Mouse (Mus musculus) limb, embryonic 14.5 days (tissue): ENCODE data around the gene Catsper4. TPM values are rescaled to one million over a fixed set of nuclear protein-coding genes. Genes with fewer than 3 reads are reported as not detected.

Source experiments
- ATAC-seq: fragments of 200-750 bp; cut with Nextera tagmentation; 2 replicates; pipeline ENCODE4 v1.8.0; 2017; ENCODE audit warnings: low read depth, moderate number of reproducible peaks, moderate TSS enrichment; ENCODE audit not compliant: low FRiP score
- DNase-seq: peaks from one replicate; pipeline ENCODE4 v3.0.0-alpha.2; 2015; ENCODE audit warnings: low spot score
- H3K27ac ChIP-seq: fragments of 300-500 bp; sonication (generic); replicated peaks from 2 replicates; pipeline ENCODE4 v1.5.1; 2014; ENCODE audit warnings: low read depth, mild to moderate bottlenecking, low read length, moderate library complexity, mixed read lengths
- H3K27me3 ChIP-seq: fragments of 300-500 bp; sonication (generic); 2 replicates; pipeline ENCODE4 v1.6.1; 2014; ENCODE audit warnings: low read length, mixed read lengths; ENCODE audit not compliant: control insufficient read depth, insufficient read depth
- H3K36me3 ChIP-seq: fragments of 300-500 bp; sonication (generic); 2 replicates; pipeline ENCODE4 v1.6.1; 2014; ENCODE audit warnings: mild to moderate bottlenecking, low read length, moderate library complexity, mixed read lengths; ENCODE audit not compliant: control insufficient read depth, insufficient read depth
- H3K4me1 ChIP-seq: fragments of 300-500 bp; sonication (generic); 2 replicates; pipeline ENCODE4 v1.6.1; 2014; ENCODE audit warnings: antibody characterized with exemption, low read length, mixed read lengths; ENCODE audit not compliant: control insufficient read depth, insufficient read depth
- H3K4me2 ChIP-seq: fragments of 300-500 bp; sonication (generic); replicated peaks from 2 replicates; pipeline ENCODE4 v1.6.1; 2014; ENCODE audit warnings: low read depth, mild to moderate bottlenecking, low read length, moderate library complexity; ENCODE audit not compliant: severe bottlenecking
- H3K4me3 ChIP-seq: fragments of 300-500 bp; sonication (generic); replicated peaks from 2 replicates; pipeline ENCODE4 v1.5.1; 2014; ENCODE audit warnings: low read length
- H3K9ac ChIP-seq: fragments of 300-500 bp; sonication (generic); 2 replicates; pipeline ENCODE4 v1.6.1; 2014; ENCODE audit warnings: mild to moderate bottlenecking, low read depth, low read length, moderate library complexity; ENCODE audit not compliant: severe bottlenecking
- H3K9me3 ChIP-seq: fragments of 300-500 bp; sonication (generic); 2 replicates; pipeline ENCODE4 v1.6.1; 2016; ENCODE audit warnings: low read length; ENCODE audit not compliant: control insufficient read depth
- POLR2A ChIP-seq: fragments of 200-500 bp; IDR thresholded peaks from 2 replicates; pipeline ENCODE4 v1.8.0; 2012; ENCODE audit warnings: inconsistent platforms, mild to moderate bottlenecking, moderate library complexity, borderline replicate concordance; ENCODE audit not compliant: insufficient read depth, insufficient read length; ENCODE audit errors: extremely low read depth
- WGBS: fragments of 180-500 bp; shearing (Covaris S2); extraction: QIAGEN DNeasy Blood & Tissue Kit; methylation state at CpG from one replicate; pipeline ENCODE4 v1.1.7; 2014; 5-methylcytosine and 5-hydroxymethylcytosine counted together
- polyA plus RNA-seq, 2 experiments: library from polyadenylated mRNA; depleted of rRNA in 1 of 2; stranded (reverse) in 1 of 2; unstranded in 1 of 2; fragments of >200 nt; fragmentation: Nextera tagmentation in 1 of 2; extraction: Ambion mirVana in 1 of 2; gene quantifications; 2 replicates each; pipeline versions ENCODE4 v1.2.1 to v1.2.3; 2012 to 2014

Gene Catsper4
- polyA plus RNA-seq, 2 experiments, result 0.16 TPM; not detected in 1

GRCm38 (mm10) chr4:134249651-134250050, 22.5 kb upstream of the Catsper4 start:
- no peak overlapping the region for H3K27ac ChIP-seq
- H3K27me3 ChIP-seq, result peaks cover 58% of the 10 kb centered on the region
- no peaks in the 10 kb centered on the region for H3K9me3 ChIP-seq
- H3K4me2 ChIP-seq, result peak overlapping the region; percentile 71
- DNase-seq (peak; percentile 71), ATAC-seq (peak; percentile 66)
- 1% methylated on average over 30 of the region's 30 CpGs for WGBS
- peaks cover 32% of the 10 kb centered on the region for H3K4me1 ChIP-seq
- no peak for TF ChIP-seq POLR2A
- H3K4me3 ChIP-seq, result peak overlapping the region; percentile 53
- peak overlapping the region; percentile 34 for H3K9ac ChIP-seq
- no peaks in the 10 kb centered on the region for H3K36me3 ChIP-seq

- peaks cover 28% of the 10 kb centered on the region for H3K4me1 ChIP-seq
- no peak for TF ChIP-seq POLR2A
- 70% methylated on average over 7 of the region's 7 CpGs for WGBS
- H3K9me3 ChIP-seq, result no peaks in the 10 kb centered on the region
- H3K36me3 ChIP-seq, result no peaks in the 10 kb centered on the region
- no peak for DNase-seq
- H3K9ac ChIP-seq, result peak within 1 kb of the TSS; percentile 78
- H3K27ac ChIP-seq, result no peak within 1 kb of the TSS
- H3K4me3 ChIP-seq, result peak within 1 kb of the TSS; percentile 76
- no peak for ATAC-seq
- peaks cover 32% of the 10 kb centered on the region for H3K27me3 ChIP-seq
- peak within 1 kb of the TSS; percentile 94 for H3K4me2 ChIP-seq
Measured at GRCm38 (mm10) chr4:134246719-134247258, 19.6 kb upstream of the Catsper4 start, which contains the start of gene Gm30191. Gene Gm30191 (plus strand): TSS chr4:134246935.

- DNase-seq (no peak), ATAC-seq (no peak)
- Histone ChIP-seq H3K27ac (no peak overlapping the region), H3K27me3 (peaks cover 27% of the 10 kb centered on the region), H3K4me1 (peaks cover 23% of the 10 kb centered on the region), H3K9me3 (no peaks in the 10 kb centered on the region), H3K4me3 (no peak overlapping the region), H3K36me3 (no peaks in the 10 kb centered on the region), H3K9ac (no peak overlapping the region), H3K4me2 (no peak overlapping the region)
- TF ChIP-seq POLR2A, result no peak
- 36% methylated on average over 4 of the region's 4 CpGs for WGBS
Measured at GRCm38 (mm10) chr4:134246256-134246655, 19.1 kb upstream of the Catsper4 start.

- Histone ChIP-seq H3K27me3 (peaks cover 17% of the 10 kb centered on the region; the same call in 1 of the 2 replicates), H3K9ac (peak within 1 kb of the TSS; percentile 78), H3K36me3 (no peaks in the 10 kb centered on the region), H3K4me3 (peak within 1 kb of the TSS; percentile 76), H3K27ac (no peak within 1 kb of the TSS), H3K4me1 (peaks cover 14% of the 10 kb centered on the region), H3K4me2 (peak within 1 kb of the TSS; percentile 94), H3K9me3 (no peaks in the 10 kb centered on the region)
- ATAC-seq, result peak; percentile 86
- peak; percentile 92 for DNase-seq
- TF ChIP-seq POLR2A, result 0 out of 2 replicates have a peak, but pooled peaks have one; percentile 63
- WGBS, result under 1% methylated on average over 56 of the region's 60 CpGs
Measured at GRCm38 (mm10) chr4:134245148-134245843, 18.1 kb upstream of the Catsper4 start, which contains the start of gene Zfp593. Gene Zfp593 (minus strand): TSS chr4:134245592.

- Histone ChIP-seq H3K36me3 (no peaks in the 10 kb centered on the region), H3K4me3 (peak within 1 kb of the TSS; percentile 76), H3K27me3 (peaks cover 9% of the 10 kb centered on the region), H3K27ac (no peak within 1 kb of the TSS), H3K4me2 (peak within 1 kb of the TSS; percentile 94), H3K4me1 (peaks cover 11% of the 10 kb centered on the region), H3K9me3 (no peaks in the 10 kb centered on the region), H3K9ac (no peak within 1 kb of the TSS)
- DNase-seq, result no peak
- 96% methylated on average over 17 of the region's 17 CpGs for WGBS
- no peak for TF ChIP-seq POLR2A
- no peak for ATAC-seq
Measured at GRCm38 (mm10) chr4:134243516-134244250, 16.5 kb upstream of the Catsper4 start, which contains the start of gene E130218I03Rik. Gene E130218I03Rik (plus strand): TSS chr4:134243662.
